Mouse (Mus musculus): ENCODE measurements at regions not wholly inside any gene's neighbourhood (a gene's known extent, or its start where the extent isn't known, plus 50 kb on each side); places are given as distances from the start of the nearest gene placed in this dataset.

GRCm38 (mm10) chr3:37890202-37890601, 165.9 kb upstream of the Gm5148 start:
- DNase-seq (ENCODE audit: inconsistent age in 2 of 2, low spot score in 1 of 2) = no peak

- peak in 1 of 2 experiments; percentile 63 for DNase-seq (ENCODE audit: inconsistent age in 2 of 2, low spot score in 1 of 2)
Measured at GRCm38 (mm10) chr3:37888455-37888854, 164.2 kb upstream of the Gm5148 start.

GRCm38 (mm10) chr3:37887711-37888110, 163.4 kb upstream of the Gm5148 start:
- no peak for DNase-seq (ENCODE audit: inconsistent age in 2 of 2, low spot score in 1 of 2)

- DNase-seq (ENCODE audit: inconsistent age in 2 of 2, low spot score in 1 of 2) = no peak
Measured at GRCm38 (mm10) chr3:37886705-37887454, 162.6 kb upstream of the Gm5148 start.

GRCm38 (mm10) chr3:37885776-37886175, 161.5 kb upstream of the Gm5148 start:
- no peak for DNase-seq (ENCODE audit: inconsistent age in 2 of 2, low spot score in 1 of 2)

- DNase-seq (ENCODE audit: inconsistent age in 2 of 2, low spot score in 1 of 2) = peak in 1 of 2 experiments; percentile 37
Measured at GRCm38 (mm10) chr3:37882417-37882816, 158.1 kb upstream of the Gm5148 start.

- DNase-seq (ENCODE audit: inconsistent age in 2 of 2, low spot score in 1 of 2) = no peak
Measured at GRCm38 (mm10) chr3:37881016-37881415, 156.7 kb upstream of the Gm5148 start.

- DNase-seq (ENCODE audit: inconsistent age in 2 of 2, low spot score in 1 of 2) = no peak
Measured at GRCm38 (mm10) chr3:37879056-37879455, 154.8 kb upstream of the Gm5148 start.

GRCm38 (mm10) chr3:37876016-37876765, 151.9 kb upstream of the Gm5148 start:
- no peak for DNase-seq (ENCODE audit: inconsistent age in 2 of 2, low spot score in 1 of 2)

- DNase-seq (ENCODE audit: inconsistent age in 2 of 2, low spot score in 1 of 2) = peak; percentile 83 to 88
Measured at GRCm38 (mm10) chr3:37875331-37876015, 151.2 kb upstream of the Gm5148 start.

- peak in 1 of 2 experiments; percentile 35 for DNase-seq (ENCODE audit: inconsistent age in 2 of 2, low spot score in 1 of 2)
Measured at GRCm38 (mm10) chr3:37874864-37875263, 150.6 kb upstream of the Gm5148 start.

- DNase-seq (ENCODE audit: inconsistent age in 2 of 2, low spot score in 1 of 2) = no peak
Measured at GRCm38 (mm10) chr3:37874346-37874745, 150.1 kb upstream of the Gm5148 start.

GRCm38 (mm10) chr3:37872329-37872728, 148.0 kb upstream of the Gm5148 start:
- DNase-seq (ENCODE audit: inconsistent age in 2 of 2, low spot score in 1 of 2) = no peak

- DNase-seq (ENCODE audit: inconsistent age in 2 of 2, low spot score in 1 of 2) = no peak
Measured at GRCm38 (mm10) chr3:37871076-37871475, 146.8 kb upstream of the Gm5148 start.

GRCm38 (mm10) chr3:37868454-37868853, 144.2 kb upstream of the Gm5148 start:
- DNase-seq (ENCODE audit: inconsistent age in 2 of 2, low spot score in 1 of 2) = no peak

- no peak for DNase-seq (ENCODE audit: inconsistent age in 2 of 2, low spot score in 1 of 2)
Measured at GRCm38 (mm10) chr3:37862756-37863155, 138.5 kb upstream of the Gm5148 start.

GRCm38 (mm10) chr3:37860715-37861461, 136.6 kb upstream of the Gm5148 start:
- no peak for DNase-seq (ENCODE audit: inconsistent age in 2 of 2, low spot score in 1 of 2)

- peak; percentile 33 to 57 for DNase-seq (ENCODE audit: inconsistent age in 2 of 2, low spot score in 1 of 2)
Measured at GRCm38 (mm10) chr3:37860034-37860714, 135.9 kb upstream of the Gm5148 start.

GRCm38 (mm10) chr3:37858624-37859302, 134.5 kb upstream of the Gm5148 start:
- DNase-seq (ENCODE audit: inconsistent age in 2 of 2, low spot score in 1 of 2) = no peak

All from adrenal gland, adult (tissue).